Mouse (Mus musculus): ENCODE data around the gene Intu. TPM values are rescaled to one million over a fixed set of nuclear protein-coding genes. Genes with fewer than 3 reads are reported as not detected.

Intu gene
- polyA plus RNA-seq, 1 experiment from 2014 or later, result 3.7 TPM

DNA sequence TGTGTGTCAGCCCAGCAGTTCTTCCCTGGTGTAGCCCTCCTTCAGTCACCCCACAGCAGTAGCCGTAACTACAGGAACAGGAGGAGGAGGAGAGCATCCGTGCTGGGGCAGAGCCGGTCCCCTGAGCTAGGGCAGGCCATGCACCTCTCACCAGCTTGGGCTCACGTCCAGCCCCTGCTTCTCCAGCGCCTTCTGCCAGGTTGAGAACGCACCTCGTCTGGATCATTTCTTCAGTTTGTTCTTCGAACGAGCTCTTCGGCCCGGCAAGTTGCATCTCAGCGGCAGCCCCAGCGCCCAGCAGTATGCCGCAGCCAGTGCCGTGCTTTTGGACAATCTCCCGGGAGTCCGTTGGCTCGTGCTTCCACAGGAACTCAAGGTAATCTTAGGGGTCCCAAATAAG lies 152.1 kb downstream of the Intu start:
- ATAC-seq (ENCODE audit: low FRiP score, low TSS enrichment) (no peak), DNase-seq (no peak)
- peaks cover 14% of the 10 kb centered on the region for H3K4me1 ChIP-seq (ENCODE audit: control insufficient read depth, insufficient read depth, low read length)
- no peaks in the 10 kb centered on the region for H3K27me3 ChIP-seq (ENCODE audit: control insufficient read depth, insufficient read depth, low read length)
- WGBS, result 89% methylated on average over 18 of the region's 18 CpGs
- no peaks in the 10 kb centered on the region for H3K9me3 ChIP-seq (ENCODE audit: control insufficient read depth, low read length)
- H3K9ac ChIP-seq (replicated peaks; ENCODE audit: low read length), result no peak overlapping the region
- no peak overlapping the region for H3K27ac ChIP-seq (replicated peaks; ENCODE audit: low read depth, low read length)
- H3K36me3 ChIP-seq (ENCODE audit: control insufficient read depth, insufficient read depth, low read length), result no peaks in the 10 kb centered on the region
- H3K4me3 ChIP-seq (replicated peaks; ENCODE audit: low read depth, low read length), result no peak overlapping the region
- no peak overlapping the region for H3K4me2 ChIP-seq (ENCODE audit: low read length)

DNA sequence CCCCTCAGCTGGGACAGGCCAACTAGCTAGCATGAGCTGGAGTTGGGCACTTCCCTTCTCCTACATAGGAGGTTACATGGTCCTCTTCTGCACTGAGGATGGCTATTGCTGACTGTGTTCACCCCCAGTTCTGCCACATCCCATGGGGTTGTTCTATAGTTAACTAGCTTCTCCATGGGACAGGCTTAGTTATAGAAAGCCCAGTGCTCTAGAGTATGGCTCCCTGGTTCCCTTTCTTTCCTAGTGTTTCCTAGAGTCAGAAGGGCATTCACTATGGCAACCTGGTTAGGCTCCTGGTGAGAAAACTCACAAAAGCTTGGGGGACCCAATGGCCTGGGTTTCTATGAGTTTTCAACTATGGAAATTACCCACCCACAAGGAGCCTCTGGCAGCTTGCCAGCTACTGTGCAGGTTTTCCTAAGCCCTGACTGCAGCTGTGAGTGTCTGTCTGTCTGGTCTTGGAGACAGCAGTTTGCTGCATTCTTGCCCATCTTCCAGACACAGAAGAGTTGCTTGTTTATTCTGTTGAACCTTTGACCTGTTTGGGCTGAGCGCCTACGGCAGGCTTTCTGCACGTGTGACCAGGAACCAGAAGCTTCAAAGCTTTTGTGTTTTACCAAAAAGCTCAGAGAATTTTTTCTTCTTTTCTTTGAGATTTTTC lies 154.9 kb downstream of the Intu start:
- Histone ChIP-seq H3K4me3 (replicated peaks; ENCODE audit: low read depth, low read length) (no peak overlapping the region), H3K27ac (replicated peaks; ENCODE audit: low read depth, low read length) (peak overlapping the region; percentile 32; the same call in 1 of the 2 replicates), H3K36me3 (ENCODE audit: control insufficient read depth, insufficient read depth, low read length) (no peaks in the 10 kb centered on the region), H3K9me3 (ENCODE audit: control insufficient read depth, low read length) (no peaks in the 10 kb centered on the region), H3K4me1 (ENCODE audit: control insufficient read depth, insufficient read depth, low read length) (peaks cover 14% of the 10 kb centered on the region), H3K27me3 (ENCODE audit: control insufficient read depth, insufficient read depth, low read length) (no peaks in the 10 kb centered on the region), H3K9ac (replicated peaks; ENCODE audit: low read length) (no peak overlapping the region), H3K4me2 (ENCODE audit: low read length) (no peak overlapping the region)
- WGBS, result 1% methylated on average over 3 of the region's 3 CpGs
- peak; percentile 80 for DNase-seq
- ATAC-seq (ENCODE audit: low FRiP score, low TSS enrichment), result peak; percentile 43; the same call in 1 of the 2 replicates

DNA sequence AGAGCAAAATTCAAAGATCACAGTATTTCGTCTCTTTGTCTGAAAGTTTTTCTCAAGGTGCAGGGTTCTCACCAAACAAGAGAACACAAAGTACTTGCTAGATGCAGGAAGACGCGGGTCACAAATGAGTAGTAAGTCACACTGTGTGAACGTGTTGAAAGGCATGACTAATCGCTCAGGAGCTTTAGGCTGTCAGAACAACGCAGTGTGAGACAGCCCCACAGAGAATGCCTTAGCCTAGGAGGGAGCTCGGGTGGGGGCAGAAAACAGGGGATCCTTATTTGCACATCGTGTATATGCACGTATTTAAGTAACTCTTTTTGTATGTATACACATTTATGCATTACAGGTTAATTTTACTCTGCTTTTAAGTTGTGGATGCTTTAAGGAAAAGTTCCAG lies 155.8 kb downstream of the Intu start:
- peaks cover 14% of the 10 kb centered on the region for H3K4me1 ChIP-seq (ENCODE audit: control insufficient read depth, insufficient read depth, low read length)
- ATAC-seq (ENCODE audit: low FRiP score, low TSS enrichment) (peak; percentile 57; the same call in 1 of the 2 replicates), DNase-seq (peak; percentile 57)
- H3K4me2 ChIP-seq (ENCODE audit: low read length), result peak overlapping the region; percentile 4; the same call in 1 of the 2 replicates
- 0 out of 2 replicates have a peak overlapping the region, but pooled peaks have one; percentile 55 for H3K27ac ChIP-seq (replicated peaks; ENCODE audit: low read depth, low read length)
- no peak overlapping the region for H3K9ac ChIP-seq (replicated peaks; ENCODE audit: low read length)
- no peaks in the 10 kb centered on the region for H3K36me3 ChIP-seq (ENCODE audit: control insufficient read depth, insufficient read depth, low read length)
- no peaks in the 10 kb centered on the region for H3K9me3 ChIP-seq (ENCODE audit: control insufficient read depth, low read length)
- 5% methylated on average over 9 of the region's 9 CpGs for WGBS
- H3K4me3 ChIP-seq (replicated peaks; ENCODE audit: low read depth, low read length), result no peak overlapping the region
- no peaks in the 10 kb centered on the region for H3K27me3 ChIP-seq (ENCODE audit: control insufficient read depth, insufficient read depth, low read length)

DNA sequence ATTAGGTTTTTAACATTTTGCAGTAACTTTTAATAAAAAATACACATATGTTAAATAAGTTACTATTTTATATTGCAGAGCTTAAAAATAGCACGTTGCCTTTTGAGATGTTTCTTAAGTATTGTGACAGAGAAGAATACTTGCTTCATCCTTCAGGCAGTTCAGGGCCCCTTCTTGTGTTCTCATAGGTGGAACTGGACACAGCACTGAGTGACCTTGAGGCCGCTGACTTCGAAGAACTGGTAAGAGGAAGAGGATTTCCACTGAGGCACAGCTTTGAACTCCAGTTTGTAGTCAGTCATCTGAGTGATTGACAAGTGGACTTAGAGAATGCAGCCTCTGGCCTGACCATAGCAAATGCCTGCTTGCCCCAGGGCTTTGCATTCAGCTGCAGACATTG lies 156.5 kb downstream of the Intu start:
- no peak overlapping the region for H3K27ac ChIP-seq (replicated peaks; ENCODE audit: low read depth, low read length)

DNA sequence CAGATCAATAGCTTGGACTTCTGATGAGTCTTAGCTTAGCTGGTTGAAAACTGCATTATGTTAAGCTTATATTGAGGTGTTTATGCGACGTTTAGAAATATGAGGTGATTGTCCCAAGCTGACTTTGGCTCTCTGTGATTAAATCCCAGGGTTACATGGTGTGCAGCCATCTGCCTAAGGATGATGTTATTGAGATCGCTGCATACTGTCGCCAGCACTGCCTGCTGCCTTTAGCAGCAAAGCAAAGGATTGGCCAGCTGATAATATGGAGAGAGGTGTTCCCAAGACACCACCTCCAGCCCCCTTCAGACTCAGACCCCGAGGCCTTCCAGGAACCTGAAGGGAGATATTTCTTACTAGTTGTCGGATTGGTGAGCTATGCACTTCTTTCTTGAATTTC lies 160.5 kb downstream of the Intu start:
- Histone ChIP-seq H3K9ac (replicated peaks; ENCODE audit: low read length) (no peak overlapping the region), H3K4me2 (ENCODE audit: low read length) (no peak overlapping the region), H3K27me3 (ENCODE audit: control insufficient read depth, insufficient read depth, low read length) (no peaks in the 10 kb centered on the region), H3K36me3 (ENCODE audit: control insufficient read depth, insufficient read depth, low read length) (no peaks in the 10 kb centered on the region), H3K27ac (replicated peaks; ENCODE audit: low read depth, low read length) (no peak overlapping the region), H3K9me3 (ENCODE audit: control insufficient read depth, low read length) (no peaks in the 10 kb centered on the region), H3K4me3 (replicated peaks; ENCODE audit: low read depth, low read length) (no peak overlapping the region), H3K4me1 (ENCODE audit: control insufficient read depth, insufficient read depth, low read length) (peaks cover 7% of the 10 kb centered on the region)
- WGBS, result 69% methylated on average over 6 of the region's 6 CpGs
- no peak for DNase-seq
- ATAC-seq (ENCODE audit: low FRiP score, low TSS enrichment), result no peak

More for the DNA sequence above, 156.5 kb downstream of the Intu start:
- Histone ChIP-seq H3K36me3 (ENCODE audit: control insufficient read depth, insufficient read depth, low read length) (no peaks in the 10 kb centered on the region), H3K27me3 (ENCODE audit: control insufficient read depth, insufficient read depth, low read length) (no peaks in the 10 kb centered on the region), H3K4me3 (replicated peaks; ENCODE audit: low read depth, low read length) (no peak overlapping the region), H3K9ac (replicated peaks; ENCODE audit: low read length) (no peak overlapping the region), H3K4me1 (ENCODE audit: control insufficient read depth, insufficient read depth, low read length) (peaks cover 14% of the 10 kb centered on the region), H3K9me3 (ENCODE audit: control insufficient read depth, low read length) (no peaks in the 10 kb centered on the region), H3K4me2 (ENCODE audit: low read length) (no peak overlapping the region)
- no peak for ATAC-seq (ENCODE audit: low FRiP score, low TSS enrichment)
- WGBS, result 20% methylated on average over 3 of the region's 3 CpGs
- no peak for DNase-seq

DNA sequence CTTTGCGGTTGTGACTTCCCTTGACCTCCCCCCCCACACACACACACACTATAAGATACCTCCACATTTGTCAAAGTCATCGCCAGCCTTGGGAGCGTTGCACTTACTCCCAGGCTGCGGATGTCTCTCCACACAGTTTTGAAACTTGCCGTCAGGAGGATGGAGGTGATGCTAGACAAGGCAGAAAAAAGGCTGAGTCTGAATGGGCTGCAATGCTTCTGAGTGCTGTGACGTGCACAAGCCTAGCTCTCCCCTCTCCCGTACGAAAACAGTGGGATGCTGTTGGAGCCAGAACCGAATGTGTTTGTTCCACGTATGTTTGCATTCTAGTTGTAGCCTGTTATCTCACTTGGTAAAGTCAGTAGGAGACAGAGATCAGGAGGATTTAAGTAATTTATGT lies 162.3 kb downstream of the Intu start:
- Histone ChIP-seq H3K27me3 (ENCODE audit: control insufficient read depth, insufficient read depth, low read length) (no peaks in the 10 kb centered on the region), H3K4me2 (ENCODE audit: low read length) (no peak overlapping the region), H3K4me3 (replicated peaks; ENCODE audit: low read depth, low read length) (no peak overlapping the region), H3K27ac (replicated peaks; ENCODE audit: low read depth, low read length) (no peak overlapping the region), H3K4me1 (ENCODE audit: control insufficient read depth, insufficient read depth, low read length) (no peaks in the 10 kb centered on the region), H3K9ac (replicated peaks; ENCODE audit: low read length) (no peak overlapping the region), H3K9me3 (ENCODE audit: control insufficient read depth, low read length) (no peaks in the 10 kb centered on the region), H3K36me3 (ENCODE audit: control insufficient read depth, insufficient read depth, low read length) (peaks cover 10% of the 10 kb centered on the region; the same call in 1 of the 2 replicates)
- DNase-seq, result no peak
- no peak for ATAC-seq (ENCODE audit: low FRiP score, low TSS enrichment)
- WGBS, result 81% methylated on average over 10 of the region's 10 CpGs

DNA sequence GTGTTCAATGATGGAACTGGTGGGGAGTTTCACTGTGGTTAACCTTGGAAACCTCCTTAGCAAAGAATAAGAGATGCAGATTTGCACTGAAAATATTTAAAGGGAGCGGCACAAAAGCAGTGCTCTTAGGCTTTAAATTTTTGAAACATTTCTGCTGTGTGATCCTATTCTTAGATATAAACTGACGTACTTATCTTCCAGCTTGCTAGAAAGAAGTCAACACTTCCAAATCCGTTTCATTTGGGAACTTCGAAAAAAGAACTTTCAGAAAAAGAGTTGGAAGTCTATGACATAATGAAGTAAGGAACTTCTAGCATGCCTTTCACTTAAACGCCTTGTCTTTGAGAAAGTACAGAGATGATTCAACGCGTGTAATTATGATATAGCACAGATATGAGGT lies 162.9 kb downstream of the Intu start:
- Histone ChIP-seq H3K4me3 (replicated peaks; ENCODE audit: low read depth, low read length) (no peak overlapping the region), H3K27ac (replicated peaks; ENCODE audit: low read depth, low read length) (no peak overlapping the region), H3K27me3 (ENCODE audit: control insufficient read depth, insufficient read depth, low read length) (no peaks in the 10 kb centered on the region), H3K9me3 (ENCODE audit: control insufficient read depth, low read length) (no peaks in the 10 kb centered on the region), H3K9ac (replicated peaks; ENCODE audit: low read length) (no peak overlapping the region), H3K4me2 (ENCODE audit: low read length) (no peak overlapping the region), H3K4me1 (ENCODE audit: control insufficient read depth, insufficient read depth, low read length) (no peaks in the 10 kb centered on the region), H3K36me3 (ENCODE audit: control insufficient read depth, insufficient read depth, low read length) (peaks cover 14% of the 10 kb centered on the region; the same call in 1 of the 2 replicates)
- DNase-seq (no peak), ATAC-seq (ENCODE audit: low FRiP score, low TSS enrichment) (no peak)
- WGBS, result 92% methylated on average over 7 of the region's 7 CpGs

DNA sequence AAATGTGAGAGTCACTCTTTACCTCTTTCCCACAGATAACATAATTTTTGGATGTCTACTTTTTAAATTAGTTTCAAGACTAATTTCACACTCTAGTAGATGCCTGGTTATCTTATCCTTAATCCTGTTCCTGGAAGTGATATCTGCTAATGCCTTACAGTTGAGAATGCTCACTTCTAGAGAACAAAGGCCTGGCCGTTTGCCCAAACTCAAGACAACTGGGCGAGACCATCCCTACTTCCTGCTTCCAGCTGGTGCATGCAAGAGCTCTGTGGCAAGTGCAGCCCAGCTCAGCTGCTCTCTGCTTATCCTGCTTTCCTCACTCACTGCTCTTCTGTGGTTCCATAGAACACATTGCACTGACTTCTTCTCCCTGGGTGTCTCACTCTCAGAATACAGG lies 163.4 kb downstream of the Intu start:
- Histone ChIP-seq H3K9me3 (ENCODE audit: control insufficient read depth, low read length) (no peaks in the 10 kb centered on the region), H3K4me2 (ENCODE audit: low read length) (no peak overlapping the region), H3K4me3 (replicated peaks; ENCODE audit: low read depth, low read length) (no peak overlapping the region), H3K27ac (replicated peaks; ENCODE audit: low read depth, low read length) (no peak overlapping the region), H3K9ac (replicated peaks; ENCODE audit: low read length) (no peak overlapping the region), H3K4me1 (ENCODE audit: control insufficient read depth, insufficient read depth, low read length) (no peaks in the 10 kb centered on the region), H3K36me3 (ENCODE audit: control insufficient read depth, insufficient read depth, low read length) (peaks cover 14% of the 10 kb centered on the region; the same call in 1 of the 2 replicates), H3K27me3 (ENCODE audit: control insufficient read depth, insufficient read depth, low read length) (no peaks in the 10 kb centered on the region)
- peak; percentile 50 for DNase-seq
- ATAC-seq (ENCODE audit: low FRiP score, low TSS enrichment), result no peak
- WGBS, result 62% methylated on average over 2 of the region's 2 CpGs

DNA sequence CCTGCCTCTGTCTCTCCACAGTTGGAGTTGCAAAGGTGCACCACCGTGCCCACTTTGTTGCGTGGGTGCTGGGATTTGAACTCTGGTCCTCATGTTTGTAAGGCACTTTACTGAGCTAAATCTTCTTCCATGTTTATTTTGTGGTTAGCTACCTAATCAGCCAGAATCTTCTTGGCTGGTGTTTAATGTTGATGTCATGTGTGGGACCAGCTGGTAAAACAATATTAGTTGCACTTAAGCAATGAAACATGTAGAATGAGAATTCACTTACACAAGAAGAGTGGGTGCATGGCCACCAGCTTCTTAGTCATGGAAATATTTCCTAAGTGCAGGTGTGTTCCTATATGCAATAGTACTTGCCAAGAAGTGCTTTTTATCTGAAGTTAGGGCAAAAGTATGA lies 164.1 kb downstream of the Intu start:
- H3K9me3 ChIP-seq (ENCODE audit: control insufficient read depth, low read length), result no peaks in the 10 kb centered on the region
- no peak overlapping the region for H3K9ac ChIP-seq (replicated peaks; ENCODE audit: low read length)
- no peaks in the 10 kb centered on the region for H3K4me1 ChIP-seq (ENCODE audit: control insufficient read depth, insufficient read depth, low read length)
- H3K4me3 ChIP-seq (replicated peaks; ENCODE audit: low read depth, low read length), result no peak overlapping the region
- no peak overlapping the region for H3K4me2 ChIP-seq (ENCODE audit: low read length)
- DNase-seq (no peak), ATAC-seq (ENCODE audit: low FRiP score, low TSS enrichment) (no peak)
- H3K27ac ChIP-seq (replicated peaks; ENCODE audit: low read depth, low read length), result no peak overlapping the region
- H3K36me3 ChIP-seq (ENCODE audit: control insufficient read depth, insufficient read depth, low read length), result peaks cover 16% of the 10 kb centered on the region; the same call in 1 of the 2 replicates
- no peaks in the 10 kb centered on the region for H3K27me3 ChIP-seq (ENCODE audit: control insufficient read depth, insufficient read depth, low read length)
- WGBS, result 99% methylated on average over 2 of the region's 2 CpGs
